Mouse (Mus musculus) right cerebral cortex, postnatal 10 days (tissue): ENCODE results near the gene Nbeal2.
A peak's percentile ranks its signal among the peaks of the same experiment; 100 is the strongest.
"Not testable (repeated sequence)": the region's sequence is repeated elsewhere in the genome, so short reads cannot be mapped to it uniquely, and the experiment has no call there.

ENCODE experiments used
- DNase-seq, 2 experiments: peaks; one replicate each; pipeline ENCODE4 v3.0.0; 2021; ENCODE audit warnings: low spot score in 2 of 2

Gene Nbeal2

GRCm38 (mm10) chr9:110653655-110654461, at the start of gene Nbeal2:
TSS of gene Nbeal2 (minus strand) at chr9:110654161.
- peak; percentile 87 for DNase-seq

DNA sequence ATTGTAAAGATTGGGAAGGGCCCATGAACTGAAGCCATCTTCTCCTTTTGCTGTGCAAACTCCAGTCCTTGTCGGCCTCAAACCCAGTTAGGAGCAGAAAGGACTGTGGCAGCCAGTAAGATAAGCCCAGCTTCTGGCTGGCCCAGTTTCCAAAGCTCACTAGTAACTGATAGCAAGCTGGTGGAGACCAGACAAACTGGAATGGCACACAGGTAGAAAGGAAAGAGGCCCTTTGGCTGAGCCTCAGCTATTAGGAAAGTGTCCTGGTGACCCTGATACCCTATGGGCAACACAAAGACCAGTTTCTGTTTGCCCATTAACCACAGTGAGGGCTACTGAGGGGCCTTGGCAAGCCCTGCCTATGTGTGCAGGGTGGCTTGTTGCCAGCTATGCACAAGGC, 48.9 kb upstream of the Nbeal2 start:
- DNase-seq = no peak

- DNase-seq = no peak
These were observed 47.4 kb upstream of the Nbeal2 start for GRCm38 (mm10) chr9:110701114-110702032.

GRCm38 (mm10) chr9:110699574-110699973, 45.6 kb upstream of the Nbeal2 start:
- no peak for DNase-seq

GRCm38 (mm10) chr9:110697465-110697864, 43.5 kb upstream of the Nbeal2 start:
- DNase-seq = no peak

- no peak for DNase-seq
These were observed 42.5 kb upstream of the Nbeal2 start for GRCm38 (mm10) chr9:110696427-110696826.

GRCm38 (mm10) chr9:110695165-110695755, 41.3 kb upstream of the Nbeal2 start:
- DNase-seq = no peak

- DNase-seq = no peak
These were observed 35.4 kb upstream of the Nbeal2 start for GRCm38 (mm10) chr9:110689261-110689779.

DNA sequence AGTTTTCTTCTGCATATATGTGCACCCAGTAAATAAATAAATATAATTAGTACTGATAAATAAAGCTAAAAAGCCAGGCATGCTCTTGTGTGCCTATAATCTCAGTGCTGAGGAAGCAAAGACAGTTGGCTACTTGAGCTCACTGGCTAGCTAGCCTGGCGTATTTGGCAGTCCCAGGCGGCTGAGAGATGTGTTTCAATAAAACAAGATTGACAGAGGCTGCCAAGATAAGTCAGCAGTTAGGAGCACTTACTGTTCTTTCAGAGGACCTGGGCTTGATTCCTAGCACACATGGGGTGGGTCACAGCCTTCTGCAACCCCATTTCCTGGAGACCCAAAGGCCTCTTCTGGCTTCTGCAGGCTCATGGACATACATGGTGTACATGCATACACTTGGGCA, 33.9 kb upstream of the Nbeal2 start:
- no peak for DNase-seq

GRCm38 (mm10) chr9:110687061-110687460, 33.1 kb upstream of the Nbeal2 start:
- DNase-seq = no peak

DNA sequence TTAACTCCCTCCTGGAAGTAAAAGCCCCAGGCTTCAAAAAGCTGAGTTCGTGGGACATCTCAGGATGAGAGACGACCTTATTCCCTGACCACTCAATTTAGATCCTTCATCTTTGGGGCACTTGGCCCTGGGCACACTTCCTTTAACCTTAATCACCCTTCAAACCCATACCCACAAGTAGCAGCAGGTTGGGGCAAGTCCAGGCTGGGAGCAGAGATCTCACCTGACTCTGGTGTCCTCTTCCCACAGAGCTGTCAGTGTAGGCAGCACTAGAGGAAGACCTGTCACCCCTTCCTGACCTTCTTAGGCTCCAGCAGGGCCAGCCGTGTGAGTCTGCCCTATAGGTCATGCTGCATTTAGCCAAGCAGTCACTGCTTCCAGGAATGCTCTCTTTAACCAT, 32.5 kb upstream of the Nbeal2 start:
- DNase-seq = no peak

DNA sequence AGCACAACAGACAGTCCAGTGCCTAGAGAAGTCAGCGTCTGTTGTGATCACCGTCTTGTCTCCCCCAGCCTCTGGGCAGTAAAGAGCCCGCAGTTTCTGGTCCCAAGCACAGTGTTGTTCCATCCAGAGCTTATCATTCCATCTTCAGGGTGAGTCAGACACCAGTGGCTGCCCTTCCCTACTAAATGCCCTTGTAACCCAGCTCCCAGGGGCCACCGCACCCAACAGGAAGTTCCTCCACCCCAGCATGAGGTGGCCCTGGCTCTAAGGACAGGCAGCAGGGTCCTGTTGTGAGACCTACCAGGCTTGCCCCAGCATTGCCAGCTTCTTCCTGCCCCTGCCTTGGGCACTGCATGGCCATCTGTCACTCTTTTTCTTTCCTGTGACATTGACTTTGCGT, 31.6 kb upstream of the Nbeal2 start:
- no peak for DNase-seq

- no peak for DNase-seq
These were observed 31.2 kb upstream of the Nbeal2 start for GRCm38 (mm10) chr9:110685187-110685586.

DNA sequence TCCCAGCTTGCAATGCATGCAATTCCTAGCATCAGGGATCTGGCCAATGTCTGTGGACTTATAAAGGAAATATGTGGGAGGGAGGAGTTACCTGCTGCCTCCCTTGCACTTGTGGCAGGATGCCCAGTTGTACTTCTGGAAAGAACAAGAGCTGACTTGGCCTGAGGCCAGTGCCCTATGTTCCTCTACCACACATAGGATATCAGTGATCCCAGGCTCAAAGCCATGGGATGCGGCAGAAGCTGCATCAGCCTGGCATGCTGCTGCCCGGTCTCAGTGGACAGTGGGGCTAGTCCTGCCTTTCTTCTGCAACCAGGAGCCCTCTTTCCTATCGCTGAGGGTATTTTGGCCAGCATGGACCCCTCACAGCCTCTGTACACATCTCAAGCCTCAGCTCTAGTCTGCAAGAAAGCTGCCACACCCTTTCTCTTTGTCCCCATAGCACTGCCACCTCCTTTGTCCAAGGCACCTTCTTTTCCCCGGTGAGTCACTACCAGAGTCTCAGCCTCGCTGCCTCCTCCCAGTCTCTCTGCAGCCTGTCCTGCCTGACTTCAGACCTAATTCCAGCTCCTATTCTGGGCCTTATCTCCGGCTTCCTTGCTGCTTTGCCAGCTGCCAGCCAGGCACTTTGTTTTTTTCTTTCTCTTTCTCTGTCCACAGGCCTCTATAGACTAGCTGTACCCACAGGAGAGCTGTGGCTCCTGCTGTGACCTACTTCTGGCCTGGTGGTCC, 30.3 kb upstream of the Nbeal2 start:
- peak; percentile 80 to 81 for DNase-seq

DNA sequence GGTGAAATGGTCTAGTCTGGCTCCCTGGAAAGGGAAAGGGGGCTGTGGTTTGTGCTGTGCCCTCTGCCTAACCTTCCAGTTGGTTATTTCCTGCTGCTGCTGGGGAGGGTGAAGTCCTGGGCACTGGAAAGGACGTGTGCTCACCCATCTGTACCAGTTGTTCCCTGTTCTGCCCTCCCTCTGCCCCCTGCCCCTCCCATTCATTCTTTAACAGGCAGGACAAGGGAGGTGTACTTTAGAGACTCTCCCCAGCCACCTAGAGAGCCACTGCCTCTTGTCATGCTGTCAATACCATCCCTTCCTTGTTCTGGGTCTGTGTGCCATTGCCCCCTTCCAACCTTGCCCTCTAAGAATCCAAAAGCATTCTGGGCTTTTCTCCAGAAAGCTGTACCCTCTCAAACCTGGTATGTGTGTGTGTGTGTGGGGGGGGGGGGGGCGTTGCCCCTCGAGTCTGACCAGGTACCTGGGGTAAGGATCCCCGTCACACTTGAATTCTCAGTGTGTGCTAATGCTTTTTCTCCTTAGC, 29.7 kb upstream of the Nbeal2 start:
- DNase-seq = no peak

DNA sequence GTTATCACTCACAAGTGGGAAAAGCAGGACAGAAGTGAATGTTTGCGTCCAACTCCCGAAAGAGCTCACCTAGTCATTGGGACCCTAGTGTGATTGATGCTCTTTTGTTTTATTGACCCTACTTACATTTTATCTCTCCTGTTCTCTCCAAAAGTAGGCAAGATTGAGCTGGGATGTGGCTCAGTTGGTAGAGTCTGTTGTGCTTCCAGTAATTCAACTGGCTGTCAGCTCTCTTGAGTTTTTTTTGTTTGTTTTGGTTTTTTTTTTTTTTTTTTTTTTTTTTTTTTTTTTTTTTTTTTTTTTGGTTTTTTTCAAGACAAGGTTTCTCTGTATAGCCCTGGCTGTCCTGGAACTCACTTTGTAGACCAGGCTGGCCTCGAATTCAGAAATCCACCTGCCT, 28.7 kb upstream of the Nbeal2 start:
- not testable (repeated sequence) for DNase-seq

DNA sequence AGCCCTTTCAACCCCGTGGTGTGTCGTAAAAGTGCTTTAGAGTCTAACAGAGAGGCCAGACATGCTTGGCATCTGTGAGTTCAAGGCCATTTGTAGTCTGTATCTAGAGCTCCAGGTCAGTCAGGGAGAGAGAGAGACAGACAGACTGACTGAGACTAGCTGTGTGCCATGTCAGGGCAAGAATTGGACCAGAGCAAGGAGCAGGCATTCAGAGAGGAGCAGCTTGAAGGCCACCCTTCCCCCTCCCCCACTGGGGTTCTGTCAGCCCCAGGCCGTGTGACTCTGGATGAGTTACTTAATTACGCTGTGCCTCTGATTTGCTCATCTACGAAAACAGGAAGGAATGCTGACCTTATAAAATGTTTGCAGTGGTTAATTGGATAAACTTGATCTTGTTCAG, 28.3 kb upstream of the Nbeal2 start:
- DNase-seq = no peak

GRCm38 (mm10) chr9:110681817-110682216, 27.9 kb upstream of the Nbeal2 start:
- DNase-seq = peak; percentile 60 to 77

DNA sequence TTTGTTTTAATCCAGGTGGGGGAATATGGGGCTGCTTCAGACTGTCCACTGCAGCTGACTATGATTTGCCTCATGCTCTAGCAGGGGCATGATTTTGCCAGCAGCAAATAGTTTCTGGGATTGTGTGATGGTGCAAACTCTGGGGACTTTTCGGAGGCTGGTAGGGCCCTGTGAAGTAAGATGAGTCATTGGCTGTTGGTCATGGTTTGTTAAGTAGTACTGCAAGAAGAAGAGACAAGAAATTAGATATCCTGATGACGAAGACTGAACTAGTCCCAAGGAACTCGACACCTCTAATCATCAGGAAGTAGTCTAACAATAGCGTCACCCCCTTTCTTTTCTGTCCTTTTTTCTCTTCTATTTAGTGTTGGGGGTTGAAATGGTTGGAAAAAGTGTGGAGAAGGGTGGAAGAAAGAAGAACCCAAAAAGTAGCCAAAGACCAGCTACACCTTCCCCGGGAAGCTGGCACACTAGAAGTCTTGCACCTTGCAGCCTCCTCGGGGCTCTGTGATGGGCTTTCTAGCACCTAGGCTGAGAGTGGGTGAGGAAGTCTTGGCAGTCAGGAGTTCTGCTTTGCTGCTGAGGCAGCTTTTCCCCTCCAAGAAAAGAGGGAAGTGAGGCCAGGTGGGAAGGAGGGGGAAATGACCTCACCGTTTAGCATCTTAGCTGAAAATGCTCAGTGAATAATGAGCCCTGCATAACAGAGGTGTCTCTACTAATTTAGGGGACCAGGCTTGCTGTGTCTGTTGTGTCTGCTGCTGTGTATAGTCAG, 27.0 kb upstream of the Nbeal2 start:
- DNase-seq = no peak

GRCm38 (mm10) chr9:110678886-110679285, 24.9 kb upstream of the Nbeal2 start:
- DNase-seq = no peak
